Mouse (Mus musculus) lung, embryonic 16.5 days (tissue): ENCODE data around the gene Tprg. TPM values are rescaled to one million over a fixed set of nuclear protein-coding genes. Genes with fewer than 3 reads are reported as not detected.

ENCODE experiments used
- ATAC-seq: fragments of 200-750 bp; cut with Nextera tagmentation; 2 replicates; pipeline ENCODE4 v1.8.0; 2017; ENCODE audit warnings: low read depth, mild to moderate bottlenecking, moderate library complexity
- H3K27ac ChIP-seq: fragments of 300-500 bp; sonication (generic); 2 replicates; pipeline ENCODE4 v1.5.1; 2014; ENCODE audit warnings: mild to moderate bottlenecking, control low read depth, low read length
- H3K27me3 ChIP-seq: fragments of 300-500 bp; sonication (generic); 2 replicates; pipeline ENCODE4 v1.6.1; 2014; ENCODE audit warnings: low read depth, low read length, mixed read lengths; ENCODE audit not compliant: control insufficient read depth, insufficient read depth
- H3K36me3 ChIP-seq: fragments of 300-500 bp; sonication (generic); 2 replicates; pipeline ENCODE4 v1.6.1; 2014; ENCODE audit warnings: low read length; ENCODE audit not compliant: control insufficient read depth, insufficient read depth
- H3K4me1 ChIP-seq: fragments of 300-500 bp; sonication (generic); replicated peaks from 2 replicates; pipeline ENCODE4 v1.6.1; 2014; ENCODE audit warnings: low read length, mixed read lengths; ENCODE audit not compliant: control insufficient read depth, insufficient read depth
- H3K4me2 ChIP-seq: fragments of 300-500 bp; sonication (generic); 2 replicates; pipeline ENCODE4 v1.6.1; 2014; ENCODE audit warnings: low read depth, low read length, control low read depth
- H3K4me3 ChIP-seq: fragments of 300-500 bp; sonication (generic); 2 replicates; pipeline ENCODE4 v1.5.1; 2014; ENCODE audit warnings: mild to moderate bottlenecking, low read length, control low read depth
- H3K9ac ChIP-seq: fragments of 300-500 bp; sonication (generic); 2 replicates; pipeline ENCODE4 v1.6.1; 2014; ENCODE audit warnings: low read length, control low read depth
- H3K9me3 ChIP-seq: fragments of 300-500 bp; sonication (generic); 2 replicates; pipeline ENCODE4 v1.6.1; 2016; ENCODE audit warnings: low read length; ENCODE audit not compliant: control insufficient read depth
- WGBS: fragments of 180-500 bp; shearing (Covaris S2); extraction: QIAGEN DNeasy Blood & Tissue Kit; methylation state at CpG from one replicate; pipeline ENCODE4 v1.1.7; 2014; 5-methylcytosine and 5-hydroxymethylcytosine counted together
- polyA plus RNA-seq: library from polyadenylated mRNA; unstranded; fragments of >200 nt; fragmentation: Nextera tagmentation; extraction: Ambion mirVana; gene quantifications from 2 replicates; pipeline ENCODE4 v1.2.1, GENCODE M21; 2015

The Tprg gene
- polyA plus RNA-seq, 1 experiment from 2014 or later = 0.19 TPM

DNA sequence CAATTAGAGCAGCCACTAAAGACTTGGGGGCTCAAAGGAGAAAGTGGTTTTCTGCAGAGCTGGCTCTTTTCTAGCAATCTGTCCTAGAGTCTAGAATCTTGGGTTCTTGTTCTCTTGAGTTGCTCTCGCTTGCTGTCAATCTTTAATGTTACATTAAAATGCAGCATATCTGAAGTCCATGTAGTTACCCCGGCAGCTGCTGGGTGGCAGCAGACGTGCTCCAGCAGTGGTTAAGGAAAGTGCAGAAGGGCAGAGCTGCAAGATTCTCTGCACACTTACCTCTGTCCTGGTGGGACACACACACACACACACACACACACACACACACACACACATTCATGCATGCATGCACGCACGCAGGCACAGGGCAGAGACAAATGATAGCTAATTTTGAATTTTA is 88.2 kb downstream of the Tprg start:
- Histone ChIP-seq H3K9me3 (no peaks in the 10 kb centered on the region), H3K27me3 (no peaks in the 10 kb centered on the region), H3K27ac (no peak overlapping the region), H3K4me1 (peaks cover 3% of the 10 kb centered on the region; the same call in 1 of the 2 replicates), H3K4me2 (no peak overlapping the region), H3K9ac (no peak overlapping the region), H3K36me3 (no peaks in the 10 kb centered on the region), H3K4me3 (no peak overlapping the region)
- 0 out of 2 replicates have a peak, but pooled peaks have one; percentile 36 for ATAC-seq
- 56% methylated on average over 5 of the region's 5 CpGs for WGBS

DNA sequence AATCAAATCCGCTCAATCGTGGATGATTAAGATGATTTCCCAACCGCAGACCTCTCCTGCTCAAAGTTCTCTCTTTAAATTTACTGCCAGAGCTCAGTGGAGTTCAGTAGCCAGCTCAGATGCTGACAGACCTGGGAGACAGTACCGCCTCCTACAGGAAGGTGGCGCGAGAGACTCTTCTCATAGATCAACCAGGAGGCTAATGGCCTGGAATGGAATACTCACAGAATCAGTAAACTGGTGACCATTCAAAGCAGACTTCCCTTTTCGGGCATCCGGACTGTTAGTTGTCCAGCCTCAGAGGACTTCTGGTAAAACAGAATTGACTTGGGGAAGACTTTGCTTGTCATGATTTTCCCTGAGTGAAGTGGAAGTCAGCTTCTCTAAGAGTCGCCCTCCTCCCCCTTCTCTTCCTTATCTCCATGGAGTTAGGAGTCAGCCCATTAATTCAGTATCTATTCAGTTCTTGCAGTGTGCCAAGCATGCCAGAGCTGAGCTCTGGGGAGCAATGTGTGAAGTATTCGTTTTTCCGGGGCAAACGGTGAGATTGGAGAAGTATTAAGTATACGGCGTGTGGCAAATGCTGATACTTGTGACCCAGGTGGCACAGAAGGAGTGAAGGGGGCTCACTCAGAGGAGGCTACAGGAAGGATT is 90.2 kb downstream of the Tprg start:
- no peaks in the 10 kb centered on the region for H3K9me3 ChIP-seq
- no peak overlapping the region for H3K4me3 ChIP-seq
- H3K4me2 ChIP-seq = no peak overlapping the region
- peaks cover 3% of the 10 kb centered on the region; the same call in 1 of the 2 replicates for H3K4me1 ChIP-seq
- H3K9ac ChIP-seq = no peak overlapping the region
- H3K27ac ChIP-seq = no peak overlapping the region
- no peaks in the 10 kb centered on the region for H3K36me3 ChIP-seq
- H3K27me3 ChIP-seq = no peaks in the 10 kb centered on the region
- ATAC-seq = peak; percentile 75
- WGBS = 32% methylated on average over 14 of the region's 14 CpGs

DNA sequence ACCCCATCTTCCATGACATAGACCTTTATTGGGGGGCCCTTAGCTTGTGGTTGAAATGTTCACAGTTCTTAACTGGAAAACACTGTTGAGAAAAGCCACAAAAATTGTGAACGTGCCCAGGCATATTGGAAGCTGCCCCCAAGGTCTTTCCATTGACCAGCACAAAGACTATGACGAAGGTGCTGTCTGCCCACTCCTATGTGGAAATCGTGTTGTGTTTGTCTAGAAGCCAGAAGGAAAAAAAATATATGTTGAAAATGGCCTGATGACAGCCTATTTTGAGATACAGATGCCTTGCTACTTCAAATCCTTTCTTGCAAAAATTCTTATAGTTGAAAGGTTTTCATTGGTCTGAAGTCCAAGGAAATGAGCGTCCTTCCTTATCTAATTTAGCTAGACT is 91.1 kb downstream of the Tprg start:
- H3K4me2 ChIP-seq = no peak overlapping the region
- H3K4me3 ChIP-seq = no peak overlapping the region
- peaks cover 3% of the 10 kb centered on the region; the same call in 1 of the 2 replicates for H3K4me1 ChIP-seq
- H3K36me3 ChIP-seq = no peaks in the 10 kb centered on the region
- H3K27ac ChIP-seq = no peak overlapping the region
- 76% methylated on average over 4 of the region's 4 CpGs for WGBS
- H3K9me3 ChIP-seq = no peaks in the 10 kb centered on the region
- H3K27me3 ChIP-seq = no peaks in the 10 kb centered on the region
- ATAC-seq = no peak
- no peak overlapping the region for H3K9ac ChIP-seq

DNA sequence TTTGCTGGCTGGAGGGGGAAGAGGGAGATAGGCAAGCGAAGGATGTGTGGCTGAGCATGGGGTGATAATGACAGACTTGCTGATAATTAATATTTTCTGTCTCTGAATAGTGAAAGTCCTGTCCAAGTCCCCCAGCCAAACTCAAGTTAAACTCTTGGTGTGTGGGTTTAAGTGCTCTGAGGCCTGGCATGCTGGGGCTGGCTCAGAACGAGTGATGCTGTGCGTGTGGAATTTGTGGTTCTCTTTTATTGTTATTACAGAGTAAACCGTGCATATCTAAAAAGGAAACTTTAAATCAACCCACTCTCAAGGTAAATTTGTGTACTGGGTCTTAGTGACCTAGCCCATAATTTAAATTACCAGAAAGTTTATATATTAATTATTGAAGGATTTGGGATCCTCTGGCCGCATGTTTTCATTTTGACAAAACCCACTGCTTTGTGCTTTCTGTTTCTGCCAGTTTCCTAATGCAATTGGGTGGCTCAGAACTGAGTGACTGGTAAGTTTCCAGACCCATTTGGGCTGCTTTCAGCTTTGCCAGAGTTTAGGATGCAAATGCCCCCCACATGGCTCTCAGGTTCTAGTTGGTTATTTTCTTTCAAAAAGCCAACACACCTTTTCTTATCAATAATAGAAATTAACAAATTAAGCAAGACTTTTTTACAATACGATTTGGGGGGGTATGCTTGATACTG is 99.0 kb downstream of the Tprg start:
- Histone ChIP-seq H3K27ac (no peak overlapping the region), H3K36me3 (no peaks in the 10 kb centered on the region), H3K4me2 (no peak overlapping the region), H3K27me3 (no peaks in the 10 kb centered on the region; the same call in 1 of the 2 replicates), H3K4me3 (no peak overlapping the region), H3K4me1 (peaks cover 8% of the 10 kb centered on the region), H3K9me3 (no peaks in the 10 kb centered on the region), H3K9ac (no peak overlapping the region)
- WGBS = 57% methylated on average over 6 of the region's 6 CpGs
- ATAC-seq = no peak

DNA sequence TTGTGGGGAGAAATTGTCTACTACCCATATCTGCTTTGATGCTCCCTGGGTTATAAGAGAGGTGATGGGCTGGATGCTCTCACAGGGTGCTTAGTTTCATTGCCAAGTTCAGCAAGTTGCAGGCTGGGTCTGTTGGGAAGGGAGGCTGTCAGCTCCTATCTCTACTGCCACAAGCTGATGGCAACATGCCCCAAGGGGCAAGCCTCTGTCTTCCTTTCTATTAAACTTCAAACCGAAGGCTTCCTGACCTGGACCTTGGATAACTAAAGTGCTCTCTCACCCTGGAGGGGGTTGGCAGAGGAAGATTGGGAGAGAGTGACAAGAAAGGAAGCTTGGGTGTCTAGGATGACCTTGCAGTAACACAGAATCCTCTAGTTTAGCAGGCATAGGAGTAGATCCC is 108.1 kb downstream of the Tprg start:
- Histone ChIP-seq H3K27me3 (no peaks in the 10 kb centered on the region), H3K4me1 (no peaks in the 10 kb centered on the region), H3K4me2 (no peak overlapping the region), H3K9ac (no peak overlapping the region), H3K36me3 (no peaks in the 10 kb centered on the region), H3K9me3 (no peaks in the 10 kb centered on the region), H3K27ac (no peak overlapping the region), H3K4me3 (no peak overlapping the region)
- ATAC-seq = no peak
- 56% methylated on average over 1 of the region's 1 CpGs for WGBS

DNA sequence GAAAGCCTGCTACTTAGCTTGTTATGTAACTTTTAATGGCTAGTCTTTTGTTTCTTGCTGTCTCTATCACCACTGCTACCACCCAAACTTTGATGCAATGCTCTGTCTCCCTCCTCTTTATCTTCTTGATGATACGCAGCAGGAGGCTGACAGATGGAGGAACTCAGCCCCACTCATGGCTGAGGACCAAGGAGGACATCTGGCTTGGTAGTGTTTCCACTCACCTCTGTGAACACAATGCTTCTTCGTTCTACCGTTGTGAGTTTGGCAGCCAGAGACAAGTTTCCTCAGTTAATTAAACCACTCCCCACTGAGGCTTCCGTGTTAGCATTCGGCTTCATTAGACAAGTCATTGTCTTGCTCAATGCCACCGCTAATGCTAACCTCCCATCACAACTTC is 117.5 kb downstream of the Tprg start:
- 49% methylated on average over 6 of the region's 6 CpGs for WGBS
- Histone ChIP-seq H3K36me3 (no peaks in the 10 kb centered on the region), H3K4me3 (no peak overlapping the region), H3K9me3 (no peaks in the 10 kb centered on the region), H3K27me3 (no peaks in the 10 kb centered on the region), H3K27ac (no peak overlapping the region), H3K4me2 (no peak overlapping the region), H3K9ac (no peak overlapping the region), H3K4me1 (peaks cover 7% of the 10 kb centered on the region)
- no peak for ATAC-seq

DNA sequence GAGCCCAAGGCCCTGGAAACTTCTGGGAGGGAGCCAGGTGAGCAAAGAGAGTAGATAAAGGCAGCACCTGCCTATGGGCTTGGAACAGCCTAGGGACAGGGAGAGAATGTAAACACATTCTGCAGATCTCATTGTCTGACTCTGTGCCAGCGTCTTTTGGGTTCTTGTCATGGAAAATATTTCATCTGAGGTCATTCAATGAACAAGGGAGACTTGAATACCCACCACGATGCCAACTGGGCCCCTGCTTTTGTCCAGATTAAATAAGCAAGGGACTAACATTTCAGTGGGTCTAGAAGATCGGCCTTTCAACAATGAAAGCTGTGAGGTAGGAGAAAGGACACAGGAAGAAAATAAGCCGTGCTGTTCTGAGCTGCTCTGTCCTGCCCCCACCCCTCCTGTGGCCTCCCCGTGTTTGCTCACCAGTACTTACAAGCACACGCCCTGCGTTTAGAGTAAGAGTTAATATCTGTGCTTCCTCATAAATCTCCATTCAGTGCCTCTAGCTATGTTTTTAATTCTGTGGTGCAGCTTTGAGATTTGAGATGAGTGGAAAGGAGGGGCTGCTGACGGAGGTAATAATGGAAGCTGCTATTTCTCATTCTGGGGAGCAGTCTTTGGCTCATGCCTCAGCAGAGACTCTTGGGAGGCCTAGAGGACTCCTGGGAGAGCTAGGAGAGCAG is 120.7 kb downstream of the Tprg start:
- Histone ChIP-seq H3K9me3 (no peaks in the 10 kb centered on the region), H3K36me3 (no peaks in the 10 kb centered on the region), H3K9ac (no peak overlapping the region), H3K4me1 (peaks cover 7% of the 10 kb centered on the region), H3K27ac (peak overlapping the region; percentile 90), H3K4me2 (peak overlapping the region; percentile 29), H3K27me3 (no peaks in the 10 kb centered on the region), H3K4me3 (peak overlapping the region; percentile 2; the same call in 1 of the 2 replicates)
- ATAC-seq = peak; percentile 92
- WGBS = 25% methylated on average over 8 of the region's 8 CpGs

DNA sequence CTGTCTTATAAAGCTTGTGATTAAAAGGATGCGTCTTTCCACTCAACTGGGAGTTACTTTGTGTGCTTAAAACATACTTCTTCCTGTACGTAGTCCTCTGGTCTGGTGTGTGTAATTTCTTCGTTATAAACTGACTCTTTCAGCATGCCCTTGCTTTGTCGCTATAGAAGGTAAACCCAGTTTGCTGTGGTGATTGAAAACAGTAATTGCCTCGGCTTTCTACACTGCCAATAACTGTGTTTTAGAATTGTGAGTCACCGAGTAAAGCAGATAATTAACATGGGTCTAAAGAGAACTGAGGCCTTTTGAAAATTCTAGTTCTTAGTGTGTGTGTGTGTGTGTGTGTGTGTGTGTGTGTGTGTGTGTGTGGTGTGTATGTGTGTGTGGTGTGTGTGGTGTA is 121.4 kb downstream of the Tprg start:
- Histone ChIP-seq H3K4me2 (peak overlapping the region; percentile 29; the same call in 1 of the 2 replicates), H3K4me3 (no peak overlapping the region)
- WGBS = 61% methylated on average over 6 of the region's 6 CpGs

DNA sequence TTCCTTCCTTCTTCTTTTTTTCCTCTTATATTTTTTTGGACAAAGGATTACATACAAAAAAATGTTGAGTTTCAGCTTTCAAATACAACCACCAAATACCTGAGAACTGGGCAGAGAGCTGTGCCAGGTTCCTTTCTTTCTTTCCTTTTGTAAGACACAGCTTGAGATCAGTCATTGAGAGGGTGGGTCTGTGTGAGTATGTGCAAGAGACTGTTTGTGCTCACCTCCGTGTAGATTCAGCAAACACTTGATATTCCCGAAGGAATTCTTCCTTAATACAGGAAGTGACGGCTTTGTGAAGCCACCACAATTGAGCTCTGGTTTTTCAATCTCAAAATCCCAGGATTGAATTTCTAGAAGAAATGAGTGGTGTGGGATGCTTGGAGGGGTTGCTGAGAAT is 124.7 kb downstream of the Tprg start:
- 45% methylated on average over 3 of the region's 3 CpGs for WGBS
- no peaks in the 10 kb centered on the region for H3K36me3 ChIP-seq
- peak overlapping the region; percentile 51 for H3K27ac ChIP-seq
- no peak overlapping the region for H3K4me2 ChIP-seq
- H3K9ac ChIP-seq = no peak overlapping the region
- peak; percentile 49; the same call in 1 of the 2 replicates for ATAC-seq
- H3K4me3 ChIP-seq = no peak overlapping the region
- H3K4me1 ChIP-seq = peaks cover 7% of the 10 kb centered on the region
- H3K27me3 ChIP-seq = no peaks in the 10 kb centered on the region
- no peaks in the 10 kb centered on the region for H3K9me3 ChIP-seq

More for the DNA sequence above, 121.4 kb downstream of the Tprg start:
- peak overlapping the region; percentile 90 for H3K27ac ChIP-seq
- no peaks in the 10 kb centered on the region for H3K9me3 ChIP-seq
- no peaks in the 10 kb centered on the region for H3K27me3 ChIP-seq
- ATAC-seq = no peak
- peaks cover 7% of the 10 kb centered on the region for H3K4me1 ChIP-seq
- no peak overlapping the region for H3K9ac ChIP-seq
- H3K36me3 ChIP-seq = no peaks in the 10 kb centered on the region
